Mouse (Mus musculus) brown adipose tissue, adult 24 weeks (tissue): ENCODE measurements at regions not wholly inside any gene's neighbourhood (a gene's known extent, or its start where the extent isn't known, plus 50 kb on each side); places are given as distances from the start of the nearest gene placed in this dataset.

Experiments used
- H3K27ac ChIP-seq: fragments of 200-500 bp; replicated peaks from 2 replicates; pipeline ENCODE4 v1.5.1; 2012; ENCODE audit warnings: low read depth, mild to moderate bottlenecking, low read length
- H3K4me1 ChIP-seq: fragments of 200-500 bp; 2 replicates; pipeline ENCODE4 v1.6.1; 2012; ENCODE audit warnings: low read length, mixed read lengths; ENCODE audit not compliant: control insufficient read depth, insufficient read depth, insufficient read length
- H3K4me3 ChIP-seq: fragments of 200-500 bp; 2 replicates; pipeline ENCODE4 v1.5.1; 2012; ENCODE audit warnings: low read depth, mild to moderate bottlenecking, low read length, moderate library complexity; ENCODE audit not compliant: insufficient read depth

- H3K4me1 ChIP-seq = no peaks in the 10 kb centered on the region
- no peak overlapping the region for H3K4me3 ChIP-seq
- H3K27ac ChIP-seq = no peak overlapping the region
These were observed 176.9 kb downstream of the Abhd5 start for GRCm38 (mm10) chr9:122528267-122528666.

DNA sequence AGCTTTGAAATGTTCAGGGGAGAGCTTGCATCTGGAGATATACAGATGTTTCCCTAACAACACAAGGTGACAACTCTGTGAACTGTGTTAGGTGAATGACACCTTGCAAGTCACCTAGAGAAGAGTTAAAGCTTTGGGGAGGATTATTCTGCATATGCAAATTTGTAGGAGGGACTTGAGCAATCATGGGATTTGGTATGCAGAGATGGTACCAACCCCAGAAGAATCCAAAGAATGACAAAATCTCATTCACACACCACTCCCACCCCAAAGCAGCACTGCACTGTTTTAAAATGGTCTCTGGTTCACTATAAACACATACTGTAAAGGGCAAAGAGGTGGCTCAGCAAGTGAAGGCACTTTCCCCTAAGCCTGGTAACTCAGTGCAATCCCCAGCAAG lies 178.3 kb downstream of the Abhd5 start:
- no peak overlapping the region for H3K27ac ChIP-seq
- no peaks in the 10 kb centered on the region for H3K4me1 ChIP-seq

GRCm38 (mm10) chr9:122531806-122532205 lies 180.4 kb downstream of the Abhd5 start:
- Histone ChIP-seq H3K27ac (no peak overlapping the region), H3K4me3 (no peak overlapping the region), H3K4me1 (no peaks in the 10 kb centered on the region)

More for the DNA sequence above, 178.3 kb downstream of the Abhd5 start:
- H3K4me3 ChIP-seq = no peak overlapping the region

- Histone ChIP-seq H3K27ac (no peak overlapping the region), H3K4me1 (no peaks in the 10 kb centered on the region), H3K4me3 (no peak overlapping the region)
These were observed 182.9 kb downstream of the Abhd5 start for GRCm38 (mm10) chr9:122534121-122534814.

- Histone ChIP-seq H3K4me3 (no peak overlapping the region), H3K4me1 (no peaks in the 10 kb centered on the region), H3K27ac (no peak overlapping the region)
These were observed 183.6 kb downstream of the Abhd5 start for GRCm38 (mm10) chr9:122534965-122535364.

GRCm38 (mm10) chr9:122540091-122540490 lies 188.7 kb downstream of the Abhd5 start:
- Histone ChIP-seq H3K27ac (no peak overlapping the region), H3K4me1 (no peaks in the 10 kb centered on the region), H3K4me3 (no peak overlapping the region)

GRCm38 (mm10) chr9:122556051-122556450 lies 191.1 kb upstream of the Topaz1 start:
- H3K4me3 ChIP-seq = no peak overlapping the region
- no peak overlapping the region for H3K27ac ChIP-seq
- no peaks in the 10 kb centered on the region for H3K4me1 ChIP-seq

DNA sequence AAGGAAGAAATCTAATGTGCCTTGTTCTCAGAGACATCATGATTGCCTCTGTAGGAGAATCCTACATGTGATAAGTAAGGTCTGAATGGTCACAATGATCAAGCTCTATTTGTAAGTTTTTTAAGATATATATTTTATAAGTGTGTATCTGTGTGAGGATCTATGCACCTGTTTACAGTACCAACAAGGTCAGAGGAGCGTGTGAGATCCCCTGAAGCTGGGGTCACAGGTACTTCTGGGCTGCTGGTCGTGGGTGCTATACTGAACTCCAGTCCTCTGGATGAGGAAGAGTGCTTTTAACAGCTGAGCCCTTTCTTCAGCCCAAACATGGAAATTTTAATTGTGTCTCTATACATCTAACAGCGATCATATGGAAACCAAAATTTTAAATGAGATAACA lies 181.1 kb upstream of the Topaz1 start:
- Histone ChIP-seq H3K27ac (no peak overlapping the region), H3K4me3 (no peak overlapping the region), H3K4me1 (no peaks in the 10 kb centered on the region)

GRCm38 (mm10) chr9:122568691-122569441 lies 178.3 kb upstream of the Topaz1 start:
- Histone ChIP-seq H3K4me3 (no peak overlapping the region), H3K4me1 (no peaks in the 10 kb centered on the region), H3K27ac (no peak overlapping the region)

DNA sequence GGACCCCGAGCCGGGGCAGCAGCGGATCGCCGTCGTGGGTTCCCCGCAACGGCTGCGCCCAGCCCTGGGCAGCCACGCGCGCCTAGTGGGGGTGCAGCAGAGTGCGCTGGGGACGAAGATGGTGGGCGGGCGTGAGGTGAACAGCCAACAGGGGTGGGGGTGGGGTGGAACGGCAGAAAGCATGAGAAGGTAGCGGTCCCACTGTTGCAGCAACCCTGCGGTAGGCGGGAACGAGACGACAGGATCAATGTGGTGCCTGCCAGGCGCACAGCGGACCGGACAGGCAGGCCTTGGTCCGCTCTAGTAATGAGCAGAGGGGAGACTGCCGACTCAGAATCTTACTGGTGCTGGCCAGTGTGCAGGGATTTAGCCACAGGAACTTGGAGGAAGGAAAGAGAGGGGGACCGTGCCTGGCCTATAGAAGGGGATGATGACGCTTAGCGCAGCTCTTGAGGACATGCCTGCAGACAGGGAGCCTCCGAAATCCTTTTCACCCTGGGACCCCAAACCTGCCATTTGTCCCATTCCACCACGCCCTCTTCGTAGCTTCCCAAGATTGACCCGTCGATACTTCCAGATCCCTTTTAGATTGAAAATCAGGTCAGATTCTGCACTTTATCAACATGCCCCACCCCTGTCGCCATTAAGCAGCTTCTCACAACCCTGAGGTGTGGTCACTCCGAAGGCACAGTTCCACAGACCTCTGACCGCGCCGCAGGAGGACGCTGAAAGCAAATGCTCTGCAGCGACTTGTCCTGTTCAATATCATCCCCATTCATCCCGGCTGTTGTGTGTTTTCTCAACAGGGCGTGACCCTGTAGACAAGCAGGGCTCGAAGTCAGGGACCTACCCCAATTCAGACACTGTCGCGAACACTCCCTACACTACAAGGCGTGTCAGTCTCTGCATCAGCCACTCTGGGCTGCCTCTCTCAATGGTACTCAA lies 177.4 kb upstream of the Topaz1 start:
- Histone ChIP-seq H3K4me3 (no peak overlapping the region), H3K27ac (no peak overlapping the region), H3K4me1 (no peaks in the 10 kb centered on the region)

GRCm38 (mm10) chr9:122571001-122571400 lies 176.1 kb upstream of the Topaz1 start:
- no peak overlapping the region for H3K27ac ChIP-seq
- H3K4me1 ChIP-seq = no peaks in the 10 kb centered on the region
- H3K4me3 ChIP-seq = no peak overlapping the region

DNA sequence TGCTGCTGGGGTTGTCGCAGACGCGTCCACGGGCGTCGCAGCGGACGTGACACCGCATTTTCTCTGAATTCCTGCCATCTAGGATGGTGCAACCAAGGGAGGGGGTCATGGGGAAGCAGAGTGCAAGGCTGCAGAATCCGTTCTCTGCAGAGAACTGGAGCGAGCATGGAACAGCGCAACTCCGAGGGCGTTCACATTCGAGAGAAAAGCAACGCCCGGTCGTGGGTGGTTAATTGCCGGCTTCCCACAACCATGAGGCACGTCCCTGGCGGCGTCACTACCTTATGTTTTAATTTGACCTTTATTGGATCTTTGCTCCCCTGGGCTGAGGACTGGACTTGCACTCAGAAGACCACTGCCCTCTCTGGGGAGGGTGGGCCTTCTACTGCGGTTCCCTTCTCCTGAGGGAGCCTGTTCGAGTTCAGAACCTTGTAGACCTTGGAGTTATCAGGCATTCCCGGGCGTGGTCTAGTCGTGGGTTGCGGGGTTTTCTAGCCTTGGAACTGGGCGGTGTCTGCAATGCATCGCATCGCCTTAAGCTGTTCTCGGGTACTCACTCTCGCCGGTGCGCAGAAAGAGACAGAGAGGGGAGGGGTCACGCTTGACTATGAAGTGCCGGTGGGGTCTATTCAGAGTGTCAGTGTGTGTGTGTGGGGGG lies 175.6 kb upstream of the Topaz1 start:
- H3K4me1 ChIP-seq = no peaks in the 10 kb centered on the region
- peak overlapping the region; percentile 27; the same call in 1 of the 2 replicates for H3K4me3 ChIP-seq
- no peak overlapping the region for H3K27ac ChIP-seq

DNA sequence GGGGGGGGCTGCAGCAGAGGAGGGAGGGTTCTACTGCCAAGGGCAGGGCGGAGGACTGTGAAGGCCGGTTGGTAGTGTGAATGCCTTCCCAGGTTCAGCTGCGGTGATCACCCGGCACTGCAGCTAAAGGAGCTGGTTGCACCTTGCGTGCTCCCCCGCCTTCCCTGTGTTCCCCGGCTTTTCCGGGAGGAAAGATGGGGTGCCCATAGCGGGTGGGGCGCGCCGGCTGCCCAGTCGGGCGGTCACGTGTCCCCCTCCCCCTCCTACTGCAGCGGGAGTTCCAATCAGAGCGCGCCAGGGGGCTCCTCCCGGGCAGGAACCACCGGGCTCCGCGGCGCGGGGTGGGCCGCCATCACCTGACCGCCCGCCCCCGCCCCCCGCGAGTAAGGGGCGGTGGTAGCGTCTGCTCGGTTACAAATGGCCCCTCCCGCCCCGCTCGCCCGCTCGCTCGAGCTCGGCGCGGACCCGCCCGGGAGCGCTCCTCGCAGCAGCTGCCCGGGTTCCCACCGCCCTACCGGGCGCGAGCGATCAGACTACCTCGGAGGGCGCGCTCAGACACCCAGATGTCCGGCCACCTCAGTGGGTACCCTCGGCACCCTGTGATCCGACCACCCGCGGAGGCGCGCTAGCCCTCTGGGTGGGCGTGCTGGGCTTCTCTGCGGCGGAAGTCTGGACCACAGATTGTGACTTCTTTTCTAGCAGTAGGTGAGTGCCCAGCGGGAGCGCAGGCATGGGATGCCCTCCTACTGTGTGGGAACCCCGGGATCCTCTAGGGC lies 174.9 kb upstream of the Topaz1 start:
- H3K27ac ChIP-seq = no peak overlapping the region
- peak overlapping the region; percentile 52 for H3K4me3 ChIP-seq
- H3K4me1 ChIP-seq = no peaks in the 10 kb centered on the region

DNA sequence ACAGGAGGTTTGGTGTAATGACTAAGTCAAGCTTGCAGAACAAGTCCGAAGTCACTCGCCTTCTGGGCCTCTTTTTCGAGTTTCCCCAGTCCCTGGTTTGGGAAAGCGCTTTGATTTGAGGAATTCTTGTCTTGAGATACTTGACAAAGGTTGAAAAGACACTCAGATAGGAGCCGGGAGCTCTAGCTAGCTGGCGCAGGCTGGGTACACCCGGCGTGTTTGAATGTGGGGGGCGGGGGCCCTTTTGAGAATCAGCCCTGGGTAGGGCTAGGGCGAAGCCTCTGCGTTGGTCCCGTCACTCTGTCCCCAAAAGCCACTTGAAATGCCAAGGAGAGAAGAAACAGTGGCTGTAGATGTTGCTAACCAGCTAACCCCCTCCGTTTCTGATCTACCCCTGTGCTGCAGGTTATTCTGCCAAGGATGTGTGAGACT lies 174.3 kb upstream of the Topaz1 start:
- H3K4me1 ChIP-seq = no peaks in the 10 kb centered on the region
- peak overlapping the region; percentile 16 for H3K4me3 ChIP-seq
- no peak overlapping the region for H3K27ac ChIP-seq
